Mouse (Mus musculus) frontal cortex, postnatal 10 days (tissue): ENCODE data around the gene Cers3.

Experiments
- DNase-seq, 2 experiments: peaks; one replicate each; pipeline ENCODE4 v3.0.0; 2022; ENCODE audit warnings: low spot score in 2 of 2, mixed read lengths in 1 of 2

The Cers3 gene

DNA sequence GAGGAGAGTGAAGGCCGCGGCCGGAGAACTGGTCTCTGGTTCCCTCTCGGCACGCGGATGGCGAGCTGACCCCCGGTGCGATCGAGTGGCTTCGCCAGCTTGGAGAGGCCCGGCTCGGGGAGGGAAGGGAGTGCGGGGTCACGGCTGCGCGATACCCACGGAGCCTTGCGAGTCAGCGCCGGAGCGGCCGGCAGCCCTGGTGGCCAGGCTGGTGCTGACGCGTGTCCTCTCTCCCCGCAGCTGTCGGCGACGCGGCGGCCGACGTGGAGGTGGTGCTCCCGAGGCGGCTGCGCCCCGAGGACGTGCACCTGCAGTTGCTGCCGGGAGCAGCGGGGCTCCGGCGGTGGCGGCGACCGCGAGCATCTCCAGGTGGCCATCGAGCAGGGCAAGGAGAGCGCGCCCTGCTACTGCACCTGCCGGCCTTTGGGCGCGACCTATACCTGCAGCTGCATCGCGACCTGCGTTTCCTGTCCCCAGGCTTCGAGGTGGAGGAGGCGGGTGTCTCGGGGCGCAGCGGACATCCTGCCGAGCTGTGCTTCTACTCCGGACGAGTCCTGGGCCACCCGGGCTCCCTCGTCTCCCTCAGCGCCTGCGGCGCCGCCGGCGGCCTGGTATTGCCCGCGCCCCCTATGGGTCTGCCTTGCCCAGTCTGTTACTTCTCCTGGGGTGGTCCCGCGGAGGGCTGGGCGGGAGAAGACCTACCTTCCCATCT lies 96.9 kb downstream of the Cers3 start:
- peak in 1 of 2 experiments; percentile 49 for DNase-seq

DNA sequence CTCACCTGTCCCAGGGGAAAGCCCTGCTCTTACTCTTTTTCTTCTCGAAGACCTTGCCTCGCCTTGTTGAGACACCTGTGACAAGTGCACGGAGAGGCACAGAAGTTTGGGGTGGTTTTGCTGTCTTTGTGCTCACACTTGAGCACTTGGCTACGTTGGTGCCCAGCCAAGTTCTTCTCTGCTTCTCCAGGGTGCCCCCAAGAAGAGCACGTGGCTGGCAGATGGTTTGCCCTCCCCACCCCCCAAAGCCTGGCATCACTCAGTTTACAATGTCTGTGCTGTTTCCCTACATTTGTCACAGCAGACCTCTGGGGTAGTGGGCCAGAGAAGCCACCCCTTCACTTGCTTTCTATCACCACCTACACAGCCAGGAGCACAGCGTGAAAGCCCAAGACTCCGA lies 97.9 kb downstream of the Cers3 start:
- no peak for DNase-seq

DNA sequence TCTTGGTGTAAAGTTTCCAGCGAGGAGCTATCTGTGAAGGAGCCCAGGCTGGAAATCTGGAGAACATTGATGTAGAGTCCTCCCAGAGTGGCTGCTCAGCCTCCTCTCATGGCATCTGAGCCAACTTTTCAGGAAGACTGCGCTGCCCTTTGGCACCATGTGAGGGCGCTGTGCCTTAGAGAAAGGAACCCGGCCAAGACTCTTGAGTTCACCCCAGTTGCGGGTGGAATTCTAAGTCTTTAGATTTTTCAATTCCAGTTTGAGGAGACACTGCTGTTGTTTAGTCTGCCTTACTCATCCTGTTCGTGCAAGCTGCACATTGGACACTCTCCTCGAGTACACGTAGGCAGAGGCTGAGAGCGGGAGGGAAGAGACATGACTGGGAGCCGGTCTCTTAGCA lies 98.7 kb downstream of the Cers3 start:
- DNase-seq, result peak; percentile 77 to 80

- DNase-seq, result no peak
These were observed 100.5 kb downstream of the Cers3 start for GRCm38 (mm10) chr7:66843846-66844245.

DNA sequence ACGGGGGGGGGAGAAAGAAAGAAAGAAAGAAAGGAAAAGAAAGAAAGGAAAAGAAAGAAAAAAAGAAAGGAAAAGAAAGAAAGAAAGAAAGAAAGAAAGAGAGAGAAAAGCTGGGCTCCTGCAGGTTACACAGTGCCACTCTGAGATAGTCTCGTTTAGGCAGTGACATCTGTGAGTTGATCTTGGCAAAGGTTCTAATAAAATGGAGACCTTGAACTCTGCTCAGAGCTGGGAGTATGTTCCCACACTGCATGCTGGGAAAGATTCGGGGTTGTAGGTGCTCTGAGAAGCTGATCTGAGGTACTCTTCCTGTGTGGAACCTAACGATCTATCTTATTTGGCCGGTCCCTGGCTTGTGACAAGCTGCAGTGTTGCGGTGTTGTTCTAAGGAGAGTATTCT lies 103.3 kb downstream of the Cers3 start:
- no peak for DNase-seq

DNA sequence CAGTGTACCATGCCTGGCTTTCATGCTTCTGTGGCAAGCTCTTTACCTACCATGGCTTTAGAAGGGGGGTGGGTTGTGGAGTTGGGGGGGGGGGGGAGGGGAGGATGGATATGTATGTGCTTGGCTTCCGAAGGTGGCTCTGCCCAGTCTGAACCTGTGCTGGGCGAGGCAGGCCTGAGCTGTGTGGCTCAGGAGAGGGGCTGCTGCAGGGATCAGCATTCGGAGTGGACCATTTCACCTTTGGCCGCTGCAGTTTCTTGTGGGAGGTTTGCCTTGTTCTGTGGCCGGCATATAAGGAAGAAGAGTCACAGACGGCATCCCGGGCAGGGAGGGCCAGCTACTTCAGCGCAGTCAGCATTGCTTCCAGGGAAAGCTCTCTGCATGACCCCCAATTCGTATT lies 104.0 kb downstream of the Cers3 start:
- DNase-seq, result no peak

- no peak for DNase-seq
These were observed 106.0 kb downstream of the Cers3 start for GRCm38 (mm10) chr7:66849316-66849715.

GRCm38 (mm10) chr7:66852164-66852563 lies 108.9 kb downstream of the Cers3 start:
- no peak for DNase-seq

DNA sequence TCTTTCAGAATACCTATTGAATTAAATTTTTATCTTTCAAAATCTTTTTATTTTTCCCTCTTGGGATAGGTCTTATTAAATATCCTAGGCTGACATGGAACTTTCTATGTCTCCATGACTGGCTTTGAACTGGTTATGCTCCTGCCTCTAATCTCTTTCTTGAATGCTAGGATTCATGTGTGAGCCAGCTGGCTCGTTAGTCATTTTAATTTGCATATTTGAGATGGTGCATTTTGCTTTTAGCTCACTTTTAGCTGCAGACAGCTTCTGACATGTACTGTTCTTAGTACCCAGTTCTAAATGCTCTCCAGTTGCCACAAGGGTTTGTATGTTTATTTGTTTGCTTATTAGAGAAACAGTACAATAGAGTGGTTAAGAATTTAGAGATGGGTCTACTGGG lies 114.3 kb downstream of the Cers3 start:
- no peak for DNase-seq

- no peak for DNase-seq
These were observed 115.2 kb downstream of the Cers3 start for GRCm38 (mm10) chr7:66858247-66859075.

- DNase-seq, result no peak
These were observed 115.9 kb downstream of the Cers3 start for GRCm38 (mm10) chr7:66859220-66859619.

DNA sequence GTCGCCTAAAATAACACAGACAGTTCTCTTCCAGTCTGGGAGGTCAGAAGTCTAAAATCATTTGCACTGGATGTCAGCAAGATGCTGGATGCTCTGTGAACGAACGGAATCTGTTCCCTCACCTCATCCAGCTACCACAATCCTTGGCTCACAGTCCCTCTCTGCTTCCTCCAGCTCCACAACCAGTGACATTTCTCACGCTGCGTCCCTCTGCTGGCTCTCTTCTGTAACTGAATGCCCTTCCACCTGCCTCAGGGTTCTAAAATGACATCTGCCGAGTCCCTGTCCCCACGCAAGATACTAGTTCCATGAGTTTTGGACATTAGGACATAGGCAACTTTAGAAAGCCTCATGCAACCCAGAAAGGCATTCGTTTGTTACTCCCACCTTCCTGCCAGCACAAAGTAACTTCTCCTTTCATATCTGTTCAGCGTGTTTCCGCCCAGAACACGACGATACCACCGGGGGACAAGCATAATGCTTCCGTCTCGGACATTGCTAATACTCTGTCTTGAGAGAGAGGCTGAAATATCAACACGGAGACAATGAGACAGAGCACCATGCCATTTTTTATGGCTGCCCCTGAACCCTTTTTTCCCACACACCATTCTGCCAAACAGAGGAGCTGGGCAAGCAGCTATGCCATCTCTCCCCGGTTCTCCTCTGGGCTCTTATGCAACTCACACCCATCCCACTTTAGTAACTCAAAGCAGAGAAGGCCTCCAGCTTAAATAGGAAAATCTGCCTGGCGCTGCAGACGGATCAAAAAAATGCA lies 123.8 kb downstream of the Cers3 start:
- no peak for DNase-seq

DNA sequence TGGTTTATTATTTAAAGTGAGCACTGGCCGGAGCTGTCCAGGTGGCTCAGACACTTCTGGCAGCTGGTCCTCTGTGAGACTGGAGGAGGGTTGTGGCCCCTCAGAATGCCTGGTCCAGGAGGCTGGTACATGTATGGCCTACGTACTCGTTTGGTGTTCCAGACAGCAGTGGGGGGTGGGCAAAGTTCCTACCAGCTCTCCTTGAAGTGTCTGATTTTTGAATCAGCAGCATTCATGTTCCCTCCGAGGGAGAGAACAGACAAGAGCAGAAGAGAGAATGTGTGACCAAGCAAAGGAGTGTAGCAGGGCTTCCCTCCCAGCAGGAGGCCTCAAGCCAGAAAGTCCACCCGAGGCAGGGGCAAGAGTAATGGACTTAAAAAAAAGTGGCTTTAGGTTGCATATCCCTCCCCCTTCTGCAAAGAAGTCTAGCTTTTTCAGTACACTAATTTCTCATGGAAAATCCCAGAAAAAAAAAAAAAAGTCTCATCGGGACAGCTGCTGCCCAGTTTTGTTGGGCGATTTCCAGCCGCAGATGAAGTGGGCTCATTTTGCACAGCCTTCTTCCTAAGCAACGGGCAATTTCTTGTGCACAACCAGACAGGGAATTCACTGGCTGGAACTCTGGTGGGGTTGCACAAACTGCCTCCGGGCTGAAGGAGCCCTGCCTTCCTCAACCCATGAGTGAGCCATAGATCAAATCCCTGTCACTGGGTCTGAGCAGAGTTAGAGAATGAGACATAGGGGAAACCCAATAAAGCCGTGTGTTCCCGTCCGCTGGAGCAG lies 124.6 kb downstream of the Cers3 start:
- DNase-seq, result peak; percentile 41 to 45

DNA sequence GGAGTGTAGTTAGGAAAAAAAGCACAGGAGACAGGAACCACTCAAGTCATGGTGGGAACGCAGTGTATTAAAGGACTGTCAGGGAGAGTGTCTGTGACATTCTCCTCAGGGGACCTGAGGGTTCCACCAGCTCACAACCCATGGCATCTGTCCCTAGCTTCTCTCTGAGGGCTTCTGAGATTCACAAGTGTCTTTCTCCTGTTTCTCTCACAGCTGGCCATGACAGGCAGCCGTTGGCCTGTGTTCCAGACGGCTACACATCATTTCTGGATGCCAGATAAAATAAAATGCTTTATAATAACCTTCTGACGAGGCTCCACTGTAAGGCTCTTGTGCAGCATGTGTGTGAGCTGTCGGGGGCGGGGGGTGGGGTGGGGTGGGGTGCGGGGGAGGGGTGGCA lies 128.2 kb downstream of the Cers3 start:
- no peak for DNase-seq

GRCm38 (mm10) chr7:66871940-66872511 lies 128.7 kb downstream of the Cers3 start:
- no peak for DNase-seq

GRCm38 (mm10) chr7:66873235-66873634 lies 129.9 kb downstream of the Cers3 start:
- no peak for DNase-seq
